Mouse (Mus musculus): Measurements from ENCODE around the gene Dst.

DNA sequence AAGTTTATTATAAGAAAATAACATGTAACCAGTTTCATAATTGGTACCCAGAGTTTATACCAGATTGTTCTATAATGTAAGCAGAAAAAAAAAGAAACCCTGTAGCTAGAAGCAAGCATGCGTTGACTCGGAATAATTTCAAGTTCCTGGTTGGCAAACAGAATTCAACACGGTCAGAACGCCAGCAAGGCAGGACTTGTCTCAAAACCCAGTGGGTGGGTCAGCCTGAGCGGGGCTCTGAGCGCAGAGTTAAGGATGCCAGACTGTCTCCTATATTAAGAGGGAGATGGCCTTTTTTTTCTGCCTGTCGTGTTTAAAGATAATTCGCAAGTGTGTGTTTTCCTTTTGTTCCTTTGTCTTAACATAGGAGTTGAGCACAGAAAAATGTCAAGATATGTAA lies 369.2 kb downstream of the Dst start:
- TF ChIP-seq NRF1 (IDR thresholded peaks at IDR 0.05; ENCODE audit: low read depth, low read length) = no peak
- TF ChIP-seq USF2 (conservative IDR thresholded peaks at IDR 0.05; ENCODE audit: low read depth, low read length) = no peak
- no peak for TF ChIP-seq EP300 (IDR thresholded peaks at IDR 0.05; ENCODE audit: low read length)
- TF ChIP-seq POLR2A (IDR thresholded peaks at IDR 0.05; ENCODE audit: low read depth, low read length) = no peak
- TF ChIP-seq CTCF (conservative IDR thresholded peaks at IDR 0.05 in 1 of 2, IDR thresholded peaks at IDR 0.05 in 1 of 2; ENCODE audit: low read depth in 2 of 2, low read length in 2 of 2) = no peak
- TF ChIP-seq MXI1 (IDR thresholded peaks at IDR 0.05; ENCODE audit: low read depth, low read length) = no peak
- no peak for TF ChIP-seq USF1 (IDR thresholded peaks at IDR 0.05; ENCODE audit: low read depth, low read length)
- no peak for TF ChIP-seq ZC3H11A (IDR thresholded peaks at IDR 0.05; ENCODE audit: low read depth, low read length)
- TF ChIP-seq CHD2 (IDR thresholded peaks at IDR 0.05; ENCODE audit: low read length) = no peak
- TF ChIP-seq MAFK (IDR thresholded peaks at IDR 0.05; ENCODE audit: insufficient replicate concordance, low read length) = no peak
- no peak for TF ChIP-seq HCFC1 (IDR thresholded peaks at IDR 0.05; ENCODE audit: low read depth, low read length)
- TF ChIP-seq ZNF384 (IDR thresholded peaks at IDR 0.05; ENCODE audit: low read depth, low read length) = no peak
- no peak for TF ChIP-seq NELFE (IDR thresholded peaks at IDR 0.05; ENCODE audit: low read depth, low read length)
- TF ChIP-seq BHLHE40 (IDR thresholded peaks at IDR 0.05; ENCODE audit: low read depth, low read length) = no peak
